10 mouse cellular contexts compared by ENCODE assay signal in the genomic region with DNA sequence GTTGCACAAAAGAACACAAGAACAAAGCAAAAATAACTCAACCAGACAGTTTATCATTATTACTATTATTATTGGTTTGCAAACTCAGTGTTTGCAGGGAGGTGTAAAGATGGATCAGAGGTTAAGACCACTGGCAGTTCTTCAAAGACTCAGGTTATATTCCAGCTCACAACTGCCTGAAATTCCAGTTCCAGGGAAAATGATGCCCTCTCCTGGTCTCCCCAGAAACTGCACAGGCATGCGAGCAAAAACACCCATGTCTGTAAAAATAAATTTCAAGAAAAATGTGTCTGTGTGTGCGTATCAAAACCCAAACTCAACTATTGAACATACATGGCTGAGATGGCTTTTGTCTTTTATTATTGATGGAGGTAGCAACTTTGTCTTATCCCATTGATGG. TPM values are rescaled to one million over a fixed set of nuclear protein-coding genes. Genes with fewer than 3 reads are reported as not detected.
DNase-seq lines count a peak whose midpoint lies in the region; TF ChIP-seq lines count a peak whose summit lies in the region.
"Had no signal": no experiment of that assay in that cellular context is flagged by ENCODE, and none has a peak within 500 bp of the region (broad histone marks: within the 10 kb centered on the region; RNA-seq: fewer than 3 reads in every experiment).

No protein-coding gene starts in this region.

- DNase-seq in gastrocnemius, adult 2 months, result peak; percentile 67
- no peak for DNase-seq in gastrocnemius, adult 8-10 months (ENCODE audit: low spot score in 2 of 2)
- no peak for DNase-seq in testis, postnatal 14 days (ENCODE audit: low spot score)
- peak; percentile 77 to 83 for DNase-seq in cerebellum, postnatal 10 days
- peak; percentile 72 for DNase-seq in kidney, postnatal 14 days
- DNase-seq in lung, postnatal 25 days (ENCODE audit: low spot score), result peak; percentile 59
- peak; percentile 44 for DNase-seq in yolk sac, embryonic 10.5 days (ENCODE audit: low spot score)

- H3K27ac ChIP-seq in gastrocnemius, adult 2 months, result 0 out of 2 replicates have a peak overlapping the region, but pooled peaks have one; percentile 76
- H3K27ac ChIP-seq in testis, adult 2 months (ENCODE audit: control insufficient read depth, insufficient read depth, low read depth, low read length), result no peak overlapping the region
- H3K27ac ChIP-seq: neural tube, embryonic 13.5 days had no signal

- H3K36me3 ChIP-seq in testis, adult 2 months (ENCODE audit: control insufficient read depth, insufficient read depth, low read length), result no peaks in the 10 kb centered on the region; the same call in 1 of the 2 replicates
- H3K36me3 ChIP-seq: neural tube, embryonic 13.5 days had no signal

- no peaks in the 10 kb centered on the region; the same call in 1 of the 2 replicates for H3K27me3 ChIP-seq in testis, adult 2 months (ENCODE audit: control insufficient read depth, insufficient read depth, low read length)

- intact Hi-C loops in gastrocnemius, adult 2 months (cut with DNase I), result loop anchor here (1.0 to 5.0 kb wide), 4 partner anchors 110 to 320 kb away; no protein-coding TSS in a partner anchor

- no peak for TF ChIP-seq POLR2A in testis, adult 2 months (IDR thresholded peaks at IDR 0.05; ENCODE audit: control insufficient read depth, low read depth, low read length)

- TF ChIP-seq CTCF in gastrocnemius, adult 2 months (IDR thresholded peaks at IDR 0.05), result peak; percentile 91
- peak; percentile 6; the same call in 1 of the 2 replicates for TF ChIP-seq CTCF in testis, adult 2 months (IDR thresholded peaks at IDR 0.05; ENCODE audit: control insufficient read depth, insufficient read depth, insufficient replicate concordance, low read depth, low read length)

- peaks cover 26% of the 10 kb centered on the region for H3K4me1 ChIP-seq in testis, adult 2 months (ENCODE audit: control insufficient read depth, insufficient read depth, low read length)

- no peak overlapping the region for H3K4me3 ChIP-seq in gastrocnemius, adult 2 months
- H3K4me3 ChIP-seq in testis, adult 2 months (ENCODE audit: control insufficient read depth, low read depth, low read length), result no peak overlapping the region
- H3K4me3 ChIP-seq: neural tube, embryonic 13.5 days had no signal

RNA-seq across cellular contexts. Expression of a gene that starts 2.3 kb away (rescaled TPM):
- 10 to 100 TPM; 19.3 to 20.6 TPM for total RNA-seq in gastrocnemius, adult 2 months (2021)
- 10 to 100 TPM; 18.1 to 27.8 (median 23.0) TPM for total RNA-seq in gastrocnemius, adult 8-10 months (2022)
- polyA plus RNA-seq in testis, adult 2 months (2012; rRNA removed), result 21.7 and 22.4 TPM in 2 replicates

RNA-seq across cellular contexts. Expression of a gene that starts 58.5 kb away (rescaled TPM):
- total RNA-seq in gastrocnemius, adult 2 months (2021), result not detected
- not detected for total RNA-seq in gastrocnemius, adult 8-10 months (2022)
- 0.10 TPM in 1 of 2 replicates, not detected in the other for polyA plus RNA-seq in testis, adult 2 months (2012; rRNA removed)
- total RNA-seq: hematopoietic stem cell, adult 5-6 weeks had no signal
- polyA plus RNA-seq: neural tube, embryonic 13.5 days had no signal

Comparison
In these comparisons a context has a peak if more than half of its experiments do, and no peak if none do; other contexts are left out.
1. DNase-seq: peak in gastrocnemius, adult 2 months (single experiment), cerebellum, postnatal 10 days (2 of 2), kidney, postnatal 14 days (single experiment), lung, postnatal 25 days (single experiment) and yolk sac, embryonic 10.5 days (single experiment); none in gastrocnemius, adult 8-10 months (0 of 2) and testis, postnatal 14 days (single experiment).